Mouse (Mus musculus) right cerebral cortex, adult 18-20 months (tissue): ENCODE measurements around the gene Cbs.

ENCODE experiments used
- DNase-seq: peaks from one replicate; pipeline ENCODE4 v3.0.0; 2022; ENCODE audit warnings: mixed read lengths

Cbs gene

GRCm38 (mm10) chr17:31636942-31637811, at the start of gene Cbs:
Gene Cbs, minus strand, starts transcription at chr17:31637238.
- peak; percentile 77 for DNase-seq

- no peak for DNase-seq
These were observed 49.2 kb upstream of the Cbs start for GRCm38 (mm10) chr17:31686225-31686564.

- DNase-seq, result peak; percentile 80
These were observed 48.6 kb upstream of the Cbs start for GRCm38 (mm10) chr17:31685514-31686224.

- DNase-seq, result no peak
These were observed 43.4 kb upstream of the Cbs start for GRCm38 (mm10) chr17:31680450-31680849.

- DNase-seq, result no peak
These were observed 40.5 kb upstream of the Cbs start, which contains the start of gene Cryaa for GRCm38 (mm10) chr17:31677507-31677906. Gene Cryaa, plus strand, starts transcription at chr17:31677807.

- peak; percentile 43 for DNase-seq
These were observed 37.4 kb upstream of the Cbs start for GRCm38 (mm10) chr17:31674426-31674825.

GRCm38 (mm10) chr17:31672279-31672678, 35.2 kb upstream of the Cbs start:
- no peak for DNase-seq

GRCm38 (mm10) chr17:31671698-31672097, 34.7 kb upstream of the Cbs start:
- DNase-seq, result no peak

- DNase-seq, result no peak
These were observed 33.1 kb upstream of the Cbs start for GRCm38 (mm10) chr17:31670163-31670562.

- DNase-seq, result no peak
These were observed 31.3 kb upstream of the Cbs start for GRCm38 (mm10) chr17:31668306-31668705.

- peak; percentile 74 for DNase-seq
These were observed 27.7 kb upstream of the Cbs start for GRCm38 (mm10) chr17:31664760-31665159.

GRCm38 (mm10) chr17:31662855-31663254, 25.8 kb upstream of the Cbs start:
- DNase-seq, result no peak

GRCm38 (mm10) chr17:31660661-31661250, 23.7 kb upstream of the Cbs start:
- peak; percentile 66 for DNase-seq

GRCm38 (mm10) chr17:31658468-31659185, 21.6 kb upstream of the Cbs start, which contains the start of gene U2af1:
Gene U2af1, minus strand, starts transcription at chr17:31658892.
- peak; percentile 99 for DNase-seq

- DNase-seq, result no peak
These were observed 21.1 kb upstream of the Cbs start for GRCm38 (mm10) chr17:31658136-31658467.

GRCm38 (mm10) chr17:31657141-31657983, 20.3 kb upstream of the Cbs start:
- no peak for DNase-seq

GRCm38 (mm10) chr17:31656682-31657081, 19.6 kb upstream of the Cbs start:
- DNase-seq, result no peak

GRCm38 (mm10) chr17:31655366-31655765, 18.3 kb upstream of the Cbs start:
- no peak for DNase-seq

GRCm38 (mm10) chr17:31653277-31653676, 16.2 kb upstream of the Cbs start:
- no peak for DNase-seq

- no peak for DNase-seq
These were observed 15.1 kb upstream of the Cbs start for GRCm38 (mm10) chr17:31652152-31652551.

GRCm38 (mm10) chr17:31646199-31647002, 9.4 kb upstream of the Cbs start:
- DNase-seq, result no peak
